Mouse (Mus musculus): ENCODE data around the gene Blm. TPM values are rescaled to one million over a fixed set of nuclear protein-coding genes. Genes with fewer than 3 reads are reported as not detected.
A peak's percentile ranks its signal among the peaks of the same experiment; 100 is the strongest.

The Blm gene
- 1 to 10 TPM; 1.7 to 8.6 (median 5.1) TPM for total RNA-seq (2022)

GRCm38 (mm10) chr7:80535009-80535744 lies at the start of gene Blm:
Blm (minus strand) TSS chr7:80535119.
- DNase-seq, result peak; percentile 95

- DNase-seq, result no peak
Measured at GRCm38 (mm10) chr7:80583981-80584380, 49.1 kb upstream of the Blm start.

GRCm38 (mm10) chr7:80582821-80583451 lies 48.0 kb upstream of the Blm start:
- DNase-seq, result no peak

- DNase-seq, result no peak
Measured at GRCm38 (mm10) chr7:80580368-80580767, 45.4 kb upstream of the Blm start.

GRCm38 (mm10) chr7:80577417-80577980 lies 42.6 kb upstream of the Blm start:
- no peak for DNase-seq

GRCm38 (mm10) chr7:80576626-80577025 lies 41.7 kb upstream of the Blm start:
- no peak for DNase-seq

- no peak for DNase-seq
Measured at GRCm38 (mm10) chr7:80575750-80576149, 40.8 kb upstream of the Blm start.

GRCm38 (mm10) chr7:80573076-80573475 lies 38.2 kb upstream of the Blm start:
- DNase-seq, result no peak

GRCm38 (mm10) chr7:80567982-80568381 lies 33.1 kb upstream of the Blm start:
- DNase-seq, result no peak

GRCm38 (mm10) chr7:80561931-80562330 lies 27.0 kb upstream of the Blm start:
- DNase-seq, result no peak

- peak; percentile 54 for DNase-seq
Measured at GRCm38 (mm10) chr7:80561271-80561670, 26.4 kb upstream of the Blm start.

- no peak for DNase-seq
Measured at GRCm38 (mm10) chr7:80558572-80558971, 23.7 kb upstream of the Blm start.

- DNase-seq, result no peak
Measured at GRCm38 (mm10) chr7:80558101-80558500, 23.2 kb upstream of the Blm start.

- no peak for DNase-seq
Measured at GRCm38 (mm10) chr7:80557161-80557560, 22.2 kb upstream of the Blm start.

GRCm38 (mm10) chr7:80556166-80556565 lies 21.2 kb upstream of the Blm start:
- DNase-seq, result peak; percentile 43

GRCm38 (mm10) chr7:80555146-80555545 lies 20.2 kb upstream of the Blm start:
- DNase-seq, result no peak

- no peak for DNase-seq
Measured at GRCm38 (mm10) chr7:80554180-80555021, 19.5 kb upstream of the Blm start.

GRCm38 (mm10) chr7:80548513-80549260 lies 13.8 kb upstream of the Blm start:
- no peak for DNase-seq

GRCm38 (mm10) chr7:80542139-80542831 lies 7.4 kb upstream of the Blm start:
- DNase-seq, result no peak

- no peak for DNase-seq
Measured at GRCm38 (mm10) chr7:80539581-80539980, 4.7 kb upstream of the Blm start.

GRCm38 (mm10) chr7:80534291-80535008 lies 469 bp downstream of the Blm start:
- DNase-seq, result no peak

Measured in adrenal gland, adult 8-10 months (tissue).